Mouse (Mus musculus) lung, adult 2 months (tissue): ENCODE results near the gene Acads.

Experiments
- CTCF ChIP-seq: fragments of 200-500 bp; IDR thresholded peaks from 2 replicates; pipeline ENCODE4 v1.5.1; 2011; ENCODE audit warnings: mild to moderate bottlenecking, low read length, control low read depth; ENCODE audit not compliant: insufficient read depth
- POLR2A ChIP-seq: fragments of 200-500 bp; IDR thresholded peaks from 2 replicates; pipeline ENCODE4 v1.6.1; 2011; ENCODE audit warnings: low read depth, mild to moderate bottlenecking, control low read depth, low read length, borderline replicate concordance; ENCODE audit errors: extremely low read depth

DNA sequence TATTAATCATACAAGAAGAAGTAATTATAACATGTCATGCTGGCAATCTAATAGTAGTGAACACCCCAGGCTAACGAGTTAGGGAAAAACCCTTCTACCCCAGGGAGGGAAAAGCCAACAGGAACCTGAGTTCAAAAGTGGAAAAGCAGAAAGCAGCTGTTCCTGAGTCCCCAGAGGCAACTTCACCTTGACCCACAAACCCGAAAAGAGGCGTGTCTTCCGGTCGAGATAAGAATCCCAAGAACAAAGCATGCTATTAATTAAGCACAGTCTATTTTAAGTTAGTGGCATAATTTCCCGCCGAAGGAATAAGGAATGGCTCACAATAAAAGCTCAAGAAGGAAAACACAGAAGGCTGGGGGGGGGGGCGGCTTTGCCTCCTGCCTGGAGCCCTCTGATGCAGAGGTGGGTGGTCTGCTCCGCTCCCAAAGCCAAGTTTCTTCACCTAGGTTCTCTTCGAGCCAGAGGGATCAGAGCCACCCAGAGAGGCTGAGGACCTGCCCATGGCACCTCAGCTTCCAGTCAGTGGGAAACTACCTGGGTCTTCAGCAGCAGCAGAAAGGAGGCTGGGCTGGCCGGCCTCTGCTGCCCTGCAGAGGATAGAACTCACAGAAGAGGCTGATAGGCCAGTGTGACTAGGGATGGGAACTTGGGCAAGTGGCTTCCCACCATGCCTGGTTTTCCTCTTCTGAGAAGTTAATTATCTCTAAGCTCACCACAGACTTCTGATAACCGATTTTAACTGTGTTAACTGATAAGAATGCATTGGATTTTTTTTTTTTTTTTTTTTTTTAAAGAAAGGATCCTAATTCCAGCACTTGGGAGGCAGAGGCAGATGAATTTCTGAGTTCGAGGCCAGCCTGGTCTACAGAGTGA lies 42.2 kb upstream of the Acads start:
- TF ChIP-seq CTCF (no peak), POLR2A (no peak)
